Mouse (Mus musculus): Measurements from ENCODE around the gene Ttc30a2. TPM values are rescaled to one million over a fixed set of nuclear protein-coding genes. Genes with fewer than 3 reads are reported as not detected.

Gene Ttc30a2
- 0.41 and 0.57 TPM in 2 replicates for polyA plus RNA-seq (2012; rRNA removed)

DNA sequence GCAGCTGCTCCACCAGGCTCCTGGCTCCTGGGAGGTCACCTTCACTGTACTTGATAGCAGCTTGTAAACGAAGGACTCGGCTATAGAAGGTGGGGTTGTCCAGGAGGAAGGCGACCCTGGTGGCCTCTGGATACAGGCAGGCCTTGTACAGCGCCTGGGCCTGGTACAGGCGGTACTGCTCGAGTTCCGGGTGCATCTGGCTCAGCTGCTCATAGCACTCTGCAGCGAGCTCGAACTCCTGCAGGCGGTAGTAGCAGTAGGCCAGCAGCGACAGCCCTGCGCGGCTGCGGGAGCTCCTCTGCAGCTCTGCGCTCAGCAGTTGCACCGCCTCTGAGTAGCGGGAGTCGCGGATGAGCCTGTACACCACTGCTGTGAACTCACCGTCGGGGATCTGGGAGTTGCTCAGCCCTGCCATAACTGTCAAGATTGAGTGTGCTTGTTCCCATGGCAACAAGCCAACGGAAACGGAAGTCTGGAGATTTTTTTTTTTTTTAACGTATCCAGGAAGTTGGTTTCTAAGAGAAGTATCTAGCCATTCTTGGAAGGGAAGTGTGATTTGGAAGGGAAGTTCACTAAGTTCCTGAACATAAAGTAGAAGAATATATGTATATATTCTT lies at the start of gene Ttc30a2:
Gene Ttc30a2 (minus strand): TSS at position 419 of the 617 bp plus-strand sequence.

DNA sequence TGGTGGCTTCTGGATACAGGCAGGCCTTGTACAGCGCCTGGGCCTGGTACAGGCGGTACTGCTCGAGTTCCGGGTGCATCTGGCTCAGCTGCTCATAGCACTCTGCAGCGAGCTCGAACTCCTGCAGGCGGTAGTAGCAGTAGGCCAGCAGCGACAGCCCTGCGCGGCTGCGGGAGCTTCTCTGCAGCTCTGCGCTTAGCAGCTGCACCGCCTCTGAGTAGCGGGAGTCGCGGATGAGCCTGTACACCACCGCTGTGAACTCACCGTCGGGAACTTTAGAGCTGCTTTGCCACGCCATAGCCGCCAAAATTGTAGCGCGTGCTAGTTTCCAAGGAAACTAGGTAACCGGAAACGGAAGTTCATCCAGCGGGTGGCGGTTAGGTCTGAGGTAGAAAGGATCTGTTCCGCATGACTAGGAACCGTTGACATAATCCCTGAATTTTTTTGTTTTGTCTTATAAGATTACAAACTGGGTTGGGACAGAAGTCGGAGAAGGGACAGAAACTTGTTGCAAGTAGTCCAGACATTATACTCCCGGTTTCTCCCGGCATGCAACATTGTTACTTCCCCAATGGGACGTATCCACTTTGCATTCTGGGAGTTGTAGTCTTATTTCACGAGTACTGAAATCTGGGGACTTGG lies 3.6 kb upstream of the Ttc30a2 start, which contains the start of gene Ttc30a1:
Gene Ttc30a1 (minus strand): TSS at position 528 of the 642 bp plus-strand sequence.

DNA sequence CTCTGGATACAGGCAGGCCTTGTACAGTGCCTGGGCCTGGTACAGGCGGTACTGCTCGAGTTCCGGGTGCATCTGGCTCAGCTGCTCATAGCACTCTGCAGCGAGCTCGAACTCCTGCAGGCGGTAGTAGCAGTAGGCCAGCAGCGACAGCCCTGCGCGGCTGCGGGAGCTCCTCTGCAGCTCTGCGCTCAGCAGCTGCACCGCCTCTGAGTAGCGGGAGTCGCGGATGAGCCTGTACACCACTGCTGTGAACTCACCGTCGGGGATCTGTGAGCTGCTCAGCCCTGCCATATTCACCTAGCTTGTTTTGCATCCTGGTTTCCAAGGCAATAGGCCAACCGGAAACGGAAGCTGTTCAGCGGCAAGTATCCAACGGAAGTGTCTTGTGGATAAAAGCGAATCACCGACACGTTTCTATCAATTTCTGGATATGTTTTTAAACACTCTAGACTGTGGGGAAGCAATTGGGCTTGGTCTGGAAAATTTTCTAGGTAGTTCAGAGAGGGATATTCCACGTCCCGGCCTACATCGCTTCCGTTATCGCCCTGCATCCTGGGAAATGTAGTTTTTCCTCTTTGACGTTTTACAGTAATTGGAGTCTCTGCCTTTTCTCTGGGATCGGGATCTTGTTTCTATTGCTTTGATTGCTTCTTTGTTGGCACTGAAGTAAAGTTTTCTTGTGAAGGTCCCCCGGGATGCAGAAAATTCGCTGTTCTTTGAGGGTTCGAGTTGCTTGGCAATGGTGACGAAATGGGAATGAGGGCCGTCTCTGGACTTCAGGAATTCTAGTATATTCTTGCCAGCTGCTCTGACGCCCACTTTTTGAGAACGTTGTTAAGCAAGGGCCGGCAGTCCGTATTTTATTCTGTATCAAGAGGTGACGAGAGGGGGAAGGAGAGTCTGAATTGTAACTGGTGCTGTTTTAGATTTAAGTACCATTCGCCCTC lies 39.6 kb downstream of the Ttc30a2 start, which contains the start of gene Ttc30b:
Gene Ttc30b (minus strand): TSS at position 469 of the 947 bp plus-strand sequence.

Other genes starting within 250 kb of the Ttc30a2 start
- 5.5 and 7.4 TPM in 2 replicates for gene Agps, start 146.0 kb downstream of the Ttc30a2 start, polyA plus RNA-seq (2012; rRNA removed)
- gene Ttc30b, start 39.6 kb downstream of the Ttc30a2 start, polyA plus RNA-seq (2012; rRNA removed) = 23.4 and 26.6 TPM in 2 replicates
- gene Ttc30a1, start 3.8 kb upstream of the Ttc30a2 start, polyA plus RNA-seq (2012; rRNA removed) = 6.3 and 6.5 TPM in 2 replicates